Mouse (Mus musculus): ENCODE data around the gene Cftr.

GRCm38 (mm10) chr6:18127206-18127983 is 43.1 kb upstream of the Cftr start:
- TF ChIP-seq CTCF (IDR thresholded peaks at IDR 0.05; ENCODE audit: control insufficient read depth, insufficient read depth, insufficient replicate concordance, low read depth, low read length): no peak
- TF ChIP-seq POLR2A (IDR thresholded peaks at IDR 0.05; ENCODE audit: control insufficient read depth, low read depth, low read length): peak; percentile 76; the same call in 1 of the 2 replicates

Measured in testis, adult 2 months (tissue).